Mouse (Mus musculus): Measurements from ENCODE around the gene Mtmr2. TPM values are rescaled to one million over a fixed set of nuclear protein-coding genes. Genes with fewer than 3 reads are reported as not detected.

The Mtmr2 gene
- polyA plus RNA-seq, 2 experiments, result 27.3 to 74.0 TPM

GRCm38 (mm10) chr9:13825896-13826295 is 77.7 kb downstream of the Mtmr2 start:
- 7% methylated on average over 8 of the region's 8 CpGs for WGBS
- no peak for DNase-seq (ENCODE audit: low spot score)
- ATAC-seq (ENCODE audit: low FRiP score, low read depth), result no peak
- Histone ChIP-seq H3K4me3 (replicated peaks; ENCODE audit: low read length) (peak overlapping the region; percentile 82), H3K4me1 (ENCODE audit: control insufficient read depth, insufficient read depth, low read length) (peaks cover 18% of the 10 kb centered on the region), H3K9ac (ENCODE audit: low read depth, low read length, severe bottlenecking) (peak overlapping the region; percentile 92), H3K9me3 (ENCODE audit: control insufficient read depth, low read length) (no peaks in the 10 kb centered on the region), H3K27ac (replicated peaks; ENCODE audit: low read depth, low read length) (peak overlapping the region; percentile 99), H3K4me2 (replicated peaks; ENCODE audit: low read depth, low read length, severe bottlenecking) (peak overlapping the region; percentile 79), H3K36me3 (ENCODE audit: control insufficient read depth, insufficient read depth, low read length) (peaks cover 13% of the 10 kb centered on the region), H3K27me3 (ENCODE audit: control insufficient read depth, insufficient read depth, low read length) (no peaks in the 10 kb centered on the region)
- TF ChIP-seq POLR2A (IDR thresholded peaks at IDR 0.05; ENCODE audit: borderline replicate concordance, extremely low read depth, insufficient read depth, insufficient read length), result no peak

GRCm38 (mm10) chr9:13826391-13826805 is 78.2 kb downstream of the Mtmr2 start:
- H3K27me3 ChIP-seq (ENCODE audit: control insufficient read depth, insufficient read depth, low read length), result no peaks in the 10 kb centered on the region
- peaks cover 18% of the 10 kb centered on the region for H3K4me1 ChIP-seq (ENCODE audit: control insufficient read depth, insufficient read depth, low read length)
- no peaks in the 10 kb centered on the region for H3K9me3 ChIP-seq (ENCODE audit: control insufficient read depth, low read length)
- TF ChIP-seq POLR2A (IDR thresholded peaks at IDR 0.05; ENCODE audit: borderline replicate concordance, extremely low read depth, insufficient read depth, insufficient read length), result no peak
- WGBS, result 1% methylated on average over 30 of the region's 31 CpGs
- H3K36me3 ChIP-seq (ENCODE audit: control insufficient read depth, insufficient read depth, low read length), result peaks cover 15% of the 10 kb centered on the region
- peak overlapping the region; percentile 99 for H3K27ac ChIP-seq (replicated peaks; ENCODE audit: low read depth, low read length)
- ATAC-seq (ENCODE audit: low FRiP score, low read depth) (peak; percentile 5; the same call in 1 of the 2 replicates), DNase-seq (ENCODE audit: low spot score) (peak; percentile 41)
- peak overlapping the region; percentile 92 for H3K9ac ChIP-seq (ENCODE audit: low read depth, low read length, severe bottlenecking)
- peak overlapping the region; percentile 79 for H3K4me2 ChIP-seq (replicated peaks; ENCODE audit: low read depth, low read length, severe bottlenecking)
- H3K4me3 ChIP-seq (replicated peaks; ENCODE audit: low read length), result peak overlapping the region; percentile 82

- Histone ChIP-seq H3K27me3 (ENCODE audit: control insufficient read depth, insufficient read depth, low read length) (no peaks in the 10 kb centered on the region), H3K4me1 (ENCODE audit: control insufficient read depth, insufficient read depth, low read length) (peaks cover 18% of the 10 kb centered on the region), H3K4me2 (replicated peaks; ENCODE audit: low read depth, low read length, severe bottlenecking) (peak within 1 kb of the TSS; percentile 79), H3K27ac (replicated peaks; ENCODE audit: low read depth, low read length) (peak within 1 kb of the TSS; percentile 99), H3K4me3 (replicated peaks; ENCODE audit: low read length) (peak within 1 kb of the TSS; percentile 82), H3K36me3 (ENCODE audit: control insufficient read depth, insufficient read depth, low read length) (peaks cover 20% of the 10 kb centered on the region), H3K9me3 (ENCODE audit: control insufficient read depth, low read length) (no peaks in the 10 kb centered on the region), H3K9ac (ENCODE audit: low read depth, low read length, severe bottlenecking) (peak within 1 kb of the TSS; percentile 92)
- 0 out of 2 replicates have a peak, but pooled peaks have one; percentile 67 for TF ChIP-seq POLR2A (IDR thresholded peaks at IDR 0.05; ENCODE audit: borderline replicate concordance, extremely low read depth, insufficient read depth, insufficient read length)
- 0% methylated on average over 44 of the region's 44 CpGs for WGBS
- DNase-seq (ENCODE audit: low spot score) (peak; percentile 99), ATAC-seq (ENCODE audit: low FRiP score, low read depth) (peak; percentile 91)
Observed at GRCm38 (mm10) chr9:13826832-13827405, 78.7 kb downstream of the Mtmr2 start, which contains the start of gene Cep57. Cep57 (minus strand) TSS chr9:13827107.

- H3K27ac ChIP-seq (replicated peaks; ENCODE audit: low read depth, low read length), result peak within 1 kb of the TSS; percentile 99
- peak within 1 kb of the TSS; percentile 82 for H3K4me3 ChIP-seq (replicated peaks; ENCODE audit: low read length)
- H3K9ac ChIP-seq (ENCODE audit: low read depth, low read length, severe bottlenecking), result peak within 1 kb of the TSS; percentile 92
- ATAC-seq (ENCODE audit: low FRiP score, low read depth), result peak; percentile 92
- DNase-seq (ENCODE audit: low spot score), result peak; percentile 100
- no peaks in the 10 kb centered on the region for H3K27me3 ChIP-seq (ENCODE audit: control insufficient read depth, insufficient read depth, low read length)
- peaks cover 18% of the 10 kb centered on the region for H3K4me1 ChIP-seq (ENCODE audit: control insufficient read depth, insufficient read depth, low read length)
- under 1% methylated on average over 60 of the region's 67 CpGs for whole genome bisulfite sequencing
- H3K4me2 ChIP-seq (replicated peaks; ENCODE audit: low read depth, low read length, severe bottlenecking), result peak within 1 kb of the TSS; percentile 79
- no peaks in the 10 kb centered on the region for H3K9me3 ChIP-seq (ENCODE audit: control insufficient read depth, low read length)
- H3K36me3 ChIP-seq (ENCODE audit: control insufficient read depth, insufficient read depth, low read length), result peaks cover 22% of the 10 kb centered on the region
- peak; percentile 29; the same call in 1 of the 2 replicates for TF ChIP-seq POLR2A (IDR thresholded peaks at IDR 0.05; ENCODE audit: borderline replicate concordance, extremely low read depth, insufficient read depth, insufficient read length)
Observed at GRCm38 (mm10) chr9:13827406-13828086, 79.3 kb downstream of the Mtmr2 start, which contains the start of gene Fam76b. Fam76b (plus strand) TSS chr9:13827716.

- peak overlapping the region; percentile 92 for H3K9ac ChIP-seq (ENCODE audit: low read depth, low read length, severe bottlenecking)
- peaks cover 26% of the 10 kb centered on the region for H3K36me3 ChIP-seq (ENCODE audit: control insufficient read depth, insufficient read depth, low read length)
- DNase-seq (ENCODE audit: low spot score) (peak; percentile 60), ATAC-seq (ENCODE audit: low FRiP score, low read depth) (no peak)
- TF ChIP-seq POLR2A (IDR thresholded peaks at IDR 0.05; ENCODE audit: borderline replicate concordance, extremely low read depth, insufficient read depth, insufficient read length), result 0 out of 2 replicates have a peak, but pooled peaks have one; percentile 21
- peak overlapping the region; percentile 96 for H3K27ac ChIP-seq (replicated peaks; ENCODE audit: low read depth, low read length)
- H3K9me3 ChIP-seq (ENCODE audit: control insufficient read depth, low read length), result no peaks in the 10 kb centered on the region
- H3K4me2 ChIP-seq (replicated peaks; ENCODE audit: low read depth, low read length, severe bottlenecking), result peak overlapping the region; percentile 68
- peak overlapping the region; percentile 82 for H3K4me3 ChIP-seq (replicated peaks; ENCODE audit: low read length)
- no peaks in the 10 kb centered on the region for H3K27me3 ChIP-seq (ENCODE audit: control insufficient read depth, insufficient read depth, low read length)
- WGBS, result 0% methylated on average over 18 of the region's 23 CpGs
- H3K4me1 ChIP-seq (ENCODE audit: control insufficient read depth, insufficient read depth, low read length), result peaks cover 18% of the 10 kb centered on the region
Observed at GRCm38 (mm10) chr9:13828087-13828441, 79.9 kb downstream of the Mtmr2 start.
